12 mouse cellular contexts compared by ENCODE assay signal in genomic region chr12:94470981-94471380, GRCm38 (mm10).
A peak's percentile ranks its signal among the peaks of the same experiment; 100 is the strongest.
DNase-seq lines count a peak whose midpoint lies in the region; ATAC-seq lines count a peak whose summit lies in the region.
"Had no signal": no experiment of that assay in that cellular context is flagged by ENCODE, and none has a peak within 500 bp of the region (broad histone marks: within the 10 kb centered on the region; RNA-seq: fewer than 3 reads in every experiment).

No protein-coding gene starts in this region.

- 0 out of 2 replicates have a peak, but pooled peaks have one; percentile 31 for ATAC-seq in megakaryocyte progenitor cell, adult 5-6 weeks (replicated peaks; ENCODE audit: poor library complexity)

- DNase-seq in embryo, embryonic 10 days (ENCODE audit: low spot score) = peak; percentile 17
- no peak for DNase-seq in embryo, embryonic 9.5 days (ENCODE audit: extremely low spot score)
- DNase-seq in kidney, adult 11 months = peak; percentile 15
- DNase-seq in kidney, adult 18-20 months = no peak
- peak; percentile 68 for DNase-seq in 416B (ENCODE audit: low read depth)
- DNase-seq in thymus, postnatal 10 days (ENCODE audit: low spot score in 2 of 2) = no peak
- no peak for DNase-seq in urinary bladder, postnatal 10 days (ENCODE audit: low spot score)
- DNase-seq: adrenal gland, postnatal 14 days; cerebellum, adult 9-10 months; left cerebral cortex, postnatal 4 days; right cerebral cortex, postnatal 4 days had no signal

Comparison
In these comparisons a context has a peak if more than half of its experiments do, and no peak if none do; other contexts are left out.
1. DNase-seq: peak in embryo, embryonic 10 days (single experiment), kidney, adult 11 months (single experiment) and 416B (single experiment); none in embryo, embryonic 9.5 days (single experiment), kidney, adult 18-20 months (single experiment), thymus, postnatal 10 days (0 of 2) and urinary bladder, postnatal 10 days (single experiment).